Mouse (Mus musculus): ENCODE measurements around the gene Gm45213.

The Gm45213 gene

DNA sequence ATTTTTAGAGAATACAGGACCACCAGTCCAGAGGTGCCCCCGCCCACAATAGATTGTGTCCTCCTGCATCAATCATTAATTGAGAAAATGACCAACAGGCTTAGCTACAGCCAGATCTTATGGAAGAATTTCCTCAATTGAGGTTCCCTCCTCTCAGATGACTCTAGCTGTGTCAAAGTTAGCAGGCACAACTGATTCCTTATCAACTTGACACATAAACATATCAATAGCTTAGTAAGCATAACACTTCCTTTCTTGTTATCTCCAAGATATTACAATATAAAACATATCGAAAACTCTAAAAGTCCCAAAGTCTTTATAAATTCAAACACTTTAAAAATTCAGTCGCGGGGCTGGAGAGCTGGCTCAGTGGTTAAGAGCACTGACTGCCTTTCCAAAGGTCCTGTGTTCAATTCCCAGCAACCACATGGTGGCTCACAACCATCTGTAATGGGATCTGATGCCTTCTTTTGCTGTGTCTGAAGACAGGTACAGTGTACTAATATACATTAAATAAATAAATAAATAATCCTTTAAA, 10.6 kb downstream of the Gm45213 start:
- DNase-seq, result no peak

GRCm38 (mm10) chr7:66055356-66055755, 12.0 kb downstream of the Gm45213 start:
- peak; percentile 51 for DNase-seq

DNA sequence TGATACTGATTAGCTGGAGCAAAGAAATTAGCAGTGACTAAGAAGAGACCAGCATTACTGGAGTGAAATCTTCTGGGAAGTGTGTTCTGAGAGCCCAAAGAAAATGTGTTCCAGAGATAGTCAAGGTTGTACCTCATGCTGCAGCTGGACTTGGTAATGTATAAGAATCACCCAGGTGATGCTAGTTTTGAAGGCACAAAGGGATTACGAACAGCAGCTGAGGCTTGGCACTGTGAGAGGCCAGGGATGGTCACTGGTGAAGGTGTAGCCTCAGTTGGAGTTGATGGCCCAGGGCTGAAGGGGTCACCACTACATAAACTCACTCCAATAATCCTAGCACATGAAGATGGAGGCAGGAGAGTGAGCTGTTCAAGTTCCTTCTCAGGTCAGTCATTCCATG, 15.3 kb downstream of the Gm45213 start, which contains the start of gene Snrpa1:
Gene Snrpa1 (plus strand): TSS at position 301 of the 400 bp plus-strand sequence.
- no peak for DNase-seq

- peak; percentile 93 for DNase-seq
Observed at GRCm38 (mm10) chr7:66060066-66060956, 16.9 kb downstream of the Gm45213 start.

- DNase-seq, result no peak
Observed at GRCm38 (mm10) chr7:66061057-66061456, 17.7 kb downstream of the Gm45213 start.

GRCm38 (mm10) chr7:66076411-66076810, 33.0 kb downstream of the Gm45213 start:
- DNase-seq, result no peak

DNA sequence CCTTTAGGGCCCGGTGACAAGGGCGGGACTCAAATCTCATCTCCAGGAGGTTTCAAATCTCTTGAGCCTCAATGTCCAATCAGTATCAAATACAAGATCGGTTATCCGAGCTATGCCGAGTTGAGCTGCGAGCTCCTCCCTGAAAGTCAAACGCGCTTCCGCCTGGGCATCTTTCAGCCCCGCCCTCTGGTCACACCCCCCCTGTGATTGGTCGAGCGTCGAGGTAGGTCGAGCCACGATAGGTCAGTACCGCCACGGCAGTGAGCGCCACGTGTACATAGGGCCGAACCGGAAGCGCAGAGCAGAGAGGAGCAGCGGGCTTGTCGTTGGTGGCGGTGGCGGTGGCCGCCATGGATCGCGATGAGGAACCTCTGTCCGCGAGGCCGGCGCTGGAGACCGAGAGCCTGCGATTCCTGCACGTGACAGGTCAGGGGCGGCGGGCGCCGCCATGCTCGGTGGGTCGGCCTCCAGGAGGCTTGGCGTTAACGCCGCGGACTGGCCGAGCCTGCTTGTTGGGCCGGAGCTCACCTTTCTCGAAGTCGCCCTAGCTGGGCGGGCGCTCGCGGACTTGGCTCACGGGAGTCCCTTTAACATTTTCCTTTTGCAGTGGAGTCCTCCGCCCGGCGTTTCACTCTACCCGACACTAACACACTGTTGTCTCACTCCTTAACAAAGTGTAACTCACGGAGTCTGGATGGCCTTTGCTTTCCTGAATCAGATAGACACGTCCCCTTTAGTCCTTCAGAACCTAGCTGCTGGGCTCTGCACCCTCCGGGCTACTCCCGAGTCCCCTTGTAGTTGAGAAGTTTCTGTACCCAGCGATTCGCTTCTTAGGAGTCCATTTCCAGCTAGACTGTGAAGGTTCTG, 36.2 kb downstream of the Gm45213 start, which contains the start of gene Selenos:
Gene Selenos (plus strand): TSS at position 286 of the 867 bp plus-strand sequence.
- peak; percentile 98 for DNase-seq

GRCm38 (mm10) chr7:66080231-66080613, 36.8 kb downstream of the Gm45213 start:
- peak; percentile 26 for DNase-seq

- DNase-seq, result no peak
Observed at GRCm38 (mm10) chr7:66083757-66084156, 40.4 kb downstream of the Gm45213 start.

DNA sequence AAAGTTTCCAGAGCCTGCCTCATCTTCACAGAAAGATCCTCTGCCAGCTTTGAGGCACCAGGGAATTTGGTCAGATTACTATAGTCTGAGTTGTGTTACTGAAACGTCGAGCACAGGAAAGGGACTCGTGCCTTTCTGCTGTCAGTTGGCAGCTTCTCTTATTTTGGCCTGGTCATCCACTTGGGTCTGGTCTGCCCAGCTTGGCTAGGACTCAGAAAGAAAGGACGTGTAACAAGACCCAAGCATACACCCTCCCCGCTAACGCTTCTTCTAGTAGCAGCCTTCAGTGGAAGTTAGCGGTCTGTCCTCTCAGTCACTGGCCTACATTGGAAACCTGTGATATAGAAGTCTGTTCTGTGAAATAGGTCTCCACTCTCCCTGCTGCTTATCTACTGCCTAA, 41.1 kb downstream of the Gm45213 start:
- DNase-seq, result no peak

GRCm38 (mm10) chr7:66087652-66088051, 44.2 kb downstream of the Gm45213 start:
- no peak for DNase-seq

DNA sequence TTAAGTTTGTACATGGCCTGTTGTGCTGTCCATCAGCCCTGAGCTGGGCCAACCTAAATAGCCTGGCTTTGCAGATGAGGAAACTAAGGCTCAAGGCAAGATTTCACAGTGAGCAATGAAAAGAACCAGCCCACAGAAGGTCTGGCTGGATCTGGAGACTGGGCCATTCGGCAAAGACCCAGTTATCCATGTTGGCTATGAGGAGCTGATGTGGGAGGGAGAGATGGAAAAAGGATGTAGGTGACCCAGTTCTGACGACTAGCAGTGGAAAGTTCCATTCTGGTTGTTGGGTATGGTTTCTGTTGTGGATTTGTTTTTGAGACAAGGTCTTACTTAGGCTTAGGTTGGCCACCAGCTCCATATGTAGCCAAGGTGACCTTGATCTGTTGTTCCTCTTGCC, 44.7 kb downstream of the Gm45213 start:
- no peak for DNase-seq

DNA sequence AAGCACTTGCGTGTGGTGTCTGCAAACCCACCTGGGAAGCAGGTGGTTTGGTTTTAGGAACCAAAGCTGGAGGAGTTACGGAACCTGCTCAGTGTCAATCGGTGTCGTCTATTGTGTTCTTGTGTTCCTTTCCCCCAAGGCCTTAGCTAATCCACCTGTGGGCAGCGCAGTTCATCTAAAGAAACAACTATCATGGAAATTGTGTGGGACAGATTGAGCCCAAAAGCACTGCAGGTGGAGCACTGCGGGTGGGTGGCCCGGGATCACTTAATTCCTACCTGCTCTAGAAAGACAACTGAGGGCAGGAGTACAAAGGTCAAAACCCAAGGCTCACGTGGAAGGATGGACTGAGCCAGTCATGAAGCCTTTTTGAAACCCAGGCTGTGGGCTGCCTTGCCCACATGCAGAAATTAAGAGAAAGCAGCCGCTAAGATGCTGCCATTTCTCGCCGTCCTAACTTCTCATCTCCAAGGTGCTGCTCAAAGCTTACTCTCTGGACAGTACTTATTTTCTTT, 47.3 kb downstream of the Gm45213 start:
- DNase-seq, result no peak

DNA sequence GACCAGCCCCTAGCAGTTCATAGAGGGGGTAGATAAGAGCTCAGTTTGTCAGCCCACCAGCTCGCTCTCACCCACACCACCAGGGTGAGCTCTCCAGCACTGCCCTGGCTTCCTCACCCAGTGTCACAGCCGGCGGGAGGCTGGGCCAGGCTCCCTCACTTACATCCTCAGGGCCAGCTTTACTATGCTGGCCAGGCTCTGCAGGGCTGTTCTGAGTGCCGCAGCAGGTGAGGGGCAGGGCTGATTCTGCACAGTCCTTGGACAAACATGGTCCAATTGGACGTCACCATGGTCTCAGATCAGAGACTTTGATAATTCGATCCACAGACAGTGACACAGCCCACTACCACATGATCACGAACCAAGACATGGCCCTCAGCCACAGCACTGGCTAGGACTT, 48.2 kb downstream of the Gm45213 start:
- no peak for DNase-seq

GRCm38 (mm10) chr7:66092656-66093055, 49.3 kb downstream of the Gm45213 start:
- no peak for DNase-seq

GRCm38 (mm10) chr7:66094141-66094540, 50.7 kb downstream of the Gm45213 start:
- DNase-seq, result no peak

DNA sequence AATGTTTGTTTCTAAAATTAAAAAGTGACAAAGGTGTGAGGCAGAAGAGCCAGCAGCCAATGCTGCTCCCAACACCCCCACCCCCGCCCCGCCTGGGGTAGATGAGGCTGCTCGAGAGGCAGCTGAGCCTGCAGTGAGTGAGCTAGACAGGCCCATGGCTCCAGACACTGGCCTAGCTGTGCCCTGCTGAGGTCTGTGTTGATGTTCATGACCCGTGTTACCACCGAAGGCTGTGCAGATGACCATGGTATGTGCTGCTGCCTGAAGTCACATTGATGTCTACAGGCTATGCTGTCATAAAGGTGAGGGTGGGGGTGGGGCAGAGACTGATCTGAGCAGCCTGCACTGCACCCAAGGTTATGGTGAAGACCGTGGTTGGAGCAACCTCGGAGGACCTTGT, 55.4 kb downstream of the Gm45213 start:
- no peak for DNase-seq

DNA sequence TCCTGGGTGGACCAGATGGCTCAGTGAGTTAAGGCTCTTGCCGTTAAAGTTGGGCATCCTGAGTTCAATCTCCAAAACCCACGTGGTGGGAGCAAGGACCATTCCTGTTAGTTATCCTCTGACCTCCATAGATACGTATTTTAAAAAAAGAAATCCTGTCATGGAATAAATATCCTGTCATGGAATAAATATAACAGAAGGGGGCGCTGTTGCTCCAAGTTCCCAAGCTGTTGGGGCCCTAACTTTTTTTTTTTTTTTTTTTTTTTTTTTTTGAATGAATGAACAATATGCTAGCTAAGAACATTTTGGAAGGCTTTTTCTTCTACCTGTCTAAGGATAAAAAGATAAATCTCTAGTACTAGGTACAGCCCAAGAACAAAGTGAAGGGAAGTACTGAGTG, 58.5 kb downstream of the Gm45213 start:
- DNase-seq, result peak; percentile 63

DNA sequence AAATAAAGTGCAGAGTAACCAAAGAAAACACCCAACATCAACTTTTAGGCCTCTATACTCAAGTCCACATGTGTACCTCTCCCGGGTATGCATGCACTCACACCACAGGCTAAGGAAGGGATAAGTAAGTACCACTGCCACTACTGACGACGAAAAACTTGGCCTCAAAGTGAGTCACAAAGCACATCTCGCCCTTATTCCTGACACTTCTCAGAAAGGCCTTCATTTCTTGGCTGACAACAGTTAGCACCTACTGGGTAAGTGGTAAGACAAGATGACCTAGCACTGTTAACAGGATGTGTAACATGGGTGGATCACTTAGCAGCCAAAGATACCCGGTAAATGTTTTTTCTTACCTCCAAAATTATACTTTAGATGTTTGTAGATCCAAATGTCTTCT, 61.1 kb downstream of the Gm45213 start:
- DNase-seq, result no peak

GRCm38 (mm10) chr7:66105771-66106170, 62.4 kb downstream of the Gm45213 start:
- no peak for DNase-seq

GRCm38 (mm10) chr7:66106581-66107056, 63.2 kb downstream of the Gm45213 start:
- peak; percentile 44 for DNase-seq

DNA sequence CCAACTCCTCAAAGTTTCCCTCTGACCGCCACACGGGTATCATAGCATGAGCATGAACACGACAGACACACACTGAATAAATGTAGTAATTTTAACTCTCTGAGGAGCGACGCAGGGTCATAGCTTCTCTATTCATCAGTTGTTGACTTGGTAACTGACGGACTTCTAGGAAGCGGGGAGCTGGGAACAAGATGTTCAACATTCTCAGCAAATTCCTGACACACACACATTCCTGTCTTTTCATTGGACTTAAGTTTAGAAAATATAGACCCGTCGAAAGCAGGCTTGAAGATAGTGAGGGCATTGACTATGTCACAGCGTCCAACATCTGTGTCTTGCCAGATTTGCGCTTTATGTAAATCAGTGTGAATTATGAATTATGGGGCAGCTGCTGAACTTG, 63.8 kb downstream of the Gm45213 start:
- DNase-seq, result no peak

DNA sequence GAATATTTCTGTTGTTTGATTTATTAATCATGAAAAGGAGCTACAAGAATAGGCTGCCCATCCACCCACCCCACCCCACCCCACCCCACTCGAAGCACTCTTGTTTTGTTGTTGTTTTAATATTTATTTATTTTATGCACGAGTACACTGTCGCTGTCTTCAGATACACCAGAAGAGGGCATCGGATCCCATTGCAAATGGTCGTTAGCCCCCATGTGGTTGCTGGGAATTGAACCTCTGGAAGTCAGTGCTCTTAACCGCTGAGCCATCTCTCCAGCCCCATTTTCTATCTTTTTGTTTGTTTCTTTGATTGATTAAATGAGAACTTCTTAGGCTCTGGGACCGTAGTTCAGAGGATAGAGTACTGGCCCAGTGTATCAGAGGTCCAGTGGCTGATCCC, 64.5 kb downstream of the Gm45213 start:
- peak; percentile 60 for DNase-seq
